Mouse (Mus musculus) liver, embryonic 16.5 days (tissue): ENCODE measurements around the gene Ovol3. TPM values are rescaled to one million over a fixed set of nuclear protein-coding genes. Genes with fewer than 3 reads are reported as not detected.

ENCODE experiments used
- ATAC-seq: fragments of 200-750 bp; cut with Nextera tagmentation; 2 replicates; pipeline ENCODE4 v1.8.0; 2017; ENCODE audit warnings: low read depth, mild to moderate bottlenecking, moderate number of reproducible peaks, moderate library complexity
- H3K27ac ChIP-seq: fragments of 300-500 bp; sonication (generic); 2 replicates; pipeline ENCODE4 v1.5.1; 2014; ENCODE audit warnings: mild to moderate bottlenecking, low read length
- H3K27me3 ChIP-seq: fragments of 300-500 bp; sonication (generic); 2 replicates; pipeline ENCODE4 v1.6.1; 2014; ENCODE audit warnings: low read depth, low read length, mixed read lengths; ENCODE audit not compliant: control insufficient read depth, insufficient read depth
- H3K36me3 ChIP-seq: fragments of 300-500 bp; sonication (generic); 2 replicates; pipeline ENCODE4 v1.6.1; 2014; ENCODE audit warnings: mild to moderate bottlenecking; ENCODE audit not compliant: control insufficient read depth, insufficient read depth
- H3K4me1 ChIP-seq: fragments of 300-500 bp; sonication (generic); 2 replicates; pipeline ENCODE4 v1.6.1; 2014; ENCODE audit warnings: low read depth, low read length, mixed read lengths; ENCODE audit not compliant: control insufficient read depth
- H3K4me2 ChIP-seq: fragments of 300-500 bp; sonication (generic); 2 replicates; pipeline ENCODE4 v1.6.1; 2014; ENCODE audit warnings: low read depth, low read length, mixed read lengths
- H3K4me3 ChIP-seq: fragments of 300-500 bp; sonication (generic); 2 replicates; pipeline ENCODE4 v1.5.1; 2014; ENCODE audit warnings: low read depth, mild to moderate bottlenecking, low read length
- H3K9ac ChIP-seq: fragments of 300-500 bp; sonication (generic); 2 replicates; pipeline ENCODE4 v1.6.1; 2014; ENCODE audit warnings: low read depth, low read length
- H3K9me3 ChIP-seq: fragments of 300-500 bp; sonication (generic); replicated peaks from 2 replicates; pipeline ENCODE4 v1.6.1; 2016; ENCODE audit warnings: low read length; ENCODE audit not compliant: control insufficient read depth
- WGBS: fragments of 180-500 bp; shearing (Covaris S2); extraction: QIAGEN DNeasy Blood & Tissue Kit; methylation state at CpG from one replicate; pipeline ENCODE4 v1.1.7; 2014; ENCODE audit not compliant: insufficient replicate concordance; 5-methylcytosine and 5-hydroxymethylcytosine counted together
- polyA plus RNA-seq: library from polyadenylated mRNA; unstranded; fragments of >200 nt; fragmentation: Nextera tagmentation; extraction: Ambion mirVana; gene quantifications from 2 replicates; pipeline ENCODE4 v1.2.1, GENCODE M21; 2015

Gene Ovol3
- polyA plus RNA-seq, 1 experiment from 2014 or later, result not detected

GRCm38 (mm10) chr7:30232631-30233148 is 2.8 kb downstream of the Ovol3 start:
- no peak; the same call in 1 of the 2 replicates for ATAC-seq
- Histone ChIP-seq H3K36me3 (no peaks in the 10 kb centered on the region), H3K27me3 (no peaks in the 10 kb centered on the region), H3K4me1 (peaks cover 16% of the 10 kb centered on the region), H3K9me3 (no peaks in the 10 kb centered on the region), H3K4me3 (peak overlapping the region; percentile 83), H3K9ac (peak overlapping the region; percentile 78), H3K27ac (peak overlapping the region; percentile 94), H3K4me2 (peak overlapping the region; percentile 84)
- 5% methylated on average over 24 of the region's 24 CpGs for WGBS

- Histone ChIP-seq H3K27me3 (no peaks in the 10 kb centered on the region), H3K36me3 (no peaks in the 10 kb centered on the region), H3K4me2 (peak within 1 kb of the TSS; percentile 84), H3K4me1 (peaks cover 16% of the 10 kb centered on the region), H3K9me3 (no peaks in the 10 kb centered on the region), H3K27ac (peak within 1 kb of the TSS; percentile 94), H3K9ac (peak within 1 kb of the TSS; percentile 78), H3K4me3 (peak within 1 kb of the TSS; percentile 83)
- whole genome bisulfite sequencing, result 0% methylated on average over 67 of the region's 67 CpGs
- ATAC-seq, result peak; percentile 97
These were observed 3.7 kb downstream of the Ovol3 start, which contains the start of the genes Polr2i and Tbcb for GRCm38 (mm10) chr7:30231669-30232454. Polr2i (plus strand) TSS chr7:30231948. Tbcb (minus strand) TSS chr7:30232272.

GRCm38 (mm10) chr7:30231328-30231668 is 4.2 kb downstream of the Ovol3 start:
- Histone ChIP-seq H3K27ac (0 out of 2 replicates have a peak overlapping the region, but pooled peaks have one; percentile 22), H3K4me2 (peak overlapping the region; percentile 84), H3K4me1 (peaks cover 16% of the 10 kb centered on the region)

DNA sequence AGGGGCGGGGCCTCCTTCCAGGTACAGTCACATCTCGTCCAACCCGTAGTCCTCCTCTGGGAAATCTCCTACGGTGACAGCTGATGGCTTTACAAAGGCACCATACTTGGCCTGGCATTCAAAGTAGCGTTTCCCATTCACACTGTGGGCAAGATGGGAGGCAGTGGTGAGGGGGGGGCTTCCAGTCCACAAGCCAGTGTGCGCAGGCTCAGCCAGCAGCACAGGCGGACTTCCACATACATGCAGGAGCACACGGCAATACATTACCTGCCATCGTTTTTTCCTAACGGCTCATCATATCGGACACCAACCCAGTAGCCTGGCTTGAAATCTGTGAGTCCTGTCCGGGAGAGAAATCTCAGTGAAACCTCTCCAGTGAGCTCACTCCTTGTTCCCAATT is 11.3 kb downstream of the Ovol3 start:
- WGBS, result 80% methylated on average over 12 of the region's 12 CpGs
- no peak overlapping the region for H3K27ac ChIP-seq
- H3K4me1 ChIP-seq, result peaks cover 14% of the 10 kb centered on the region
- no peaks in the 10 kb centered on the region for H3K27me3 ChIP-seq
- no peak for ATAC-seq
- H3K4me3 ChIP-seq, result no peak overlapping the region
- H3K9ac ChIP-seq, result no peak overlapping the region
- H3K4me2 ChIP-seq, result no peak overlapping the region
- no peaks in the 10 kb centered on the region for H3K9me3 ChIP-seq
- peaks cover 8% of the 10 kb centered on the region for H3K36me3 ChIP-seq

More at GRCm38 (mm10) chr7:30231328-30231668, 4.2 kb downstream of the Ovol3 start:
- H3K4me3 ChIP-seq, result peak overlapping the region; percentile 83
- H3K27me3 ChIP-seq, result no peaks in the 10 kb centered on the region
- no peaks in the 10 kb centered on the region for H3K9me3 ChIP-seq
- ATAC-seq, result no peak; the same call in 1 of the 2 replicates
- under 1% methylated on average over 16 of the region's 16 CpGs for WGBS
- H3K36me3 ChIP-seq, result peaks cover 1% of the 10 kb centered on the region; the same call in 1 of the 2 replicates
- peak overlapping the region; percentile 75 for H3K9ac ChIP-seq

DNA sequence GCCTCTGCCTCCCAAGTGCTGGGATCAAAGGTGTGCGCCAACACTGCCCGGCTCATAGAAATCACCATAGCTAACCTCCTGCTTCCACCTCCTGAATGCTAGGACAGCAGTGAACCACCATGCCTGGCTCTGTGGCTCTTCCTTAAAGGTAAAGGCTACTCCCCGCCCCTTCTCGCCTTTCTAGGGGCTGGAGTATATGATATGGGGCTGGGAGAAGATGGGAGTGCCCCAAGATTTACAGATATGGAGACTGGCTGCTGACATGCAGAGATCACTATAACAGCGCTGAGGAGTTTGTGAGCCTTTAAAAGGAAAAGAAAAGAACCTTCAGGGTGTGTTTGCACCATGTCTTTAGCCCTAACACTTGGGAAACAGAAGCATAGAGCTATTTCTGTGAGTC is 13.3 kb downstream of the Ovol3 start:
- Histone ChIP-seq H3K27me3 (no peaks in the 10 kb centered on the region), H3K9me3 (no peaks in the 10 kb centered on the region), H3K36me3 (peaks cover 8% of the 10 kb centered on the region), H3K9ac (no peak overlapping the region), H3K4me2 (no peak overlapping the region), H3K4me1 (peaks cover 17% of the 10 kb centered on the region), H3K27ac (no peak overlapping the region), H3K4me3 (no peak overlapping the region)
- WGBS, result 63% methylated on average over 5 of the region's 5 CpGs
- peak; percentile 44; the same call in 1 of the 2 replicates for ATAC-seq

- no peak overlapping the region for H3K4me2 ChIP-seq
- no peak overlapping the region for H3K9ac ChIP-seq
- H3K4me3 ChIP-seq, result no peak overlapping the region
- 65% methylated on average over 3 of the region's 3 CpGs for WGBS
- H3K9me3 ChIP-seq, result no peaks in the 10 kb centered on the region
- peaks cover 17% of the 10 kb centered on the region for H3K4me1 ChIP-seq
- no peak overlapping the region for H3K27ac ChIP-seq
- peaks cover 8% of the 10 kb centered on the region for H3K36me3 ChIP-seq
- no peaks in the 10 kb centered on the region for H3K27me3 ChIP-seq
- ATAC-seq, result no peak
These were observed 14.1 kb downstream of the Ovol3 start for GRCm38 (mm10) chr7:30221433-30221832.

- Histone ChIP-seq H3K27ac (no peak overlapping the region), H3K4me2 (peak overlapping the region; percentile 85), H3K9me3 (no peaks in the 10 kb centered on the region), H3K27me3 (no peaks in the 10 kb centered on the region), H3K36me3 (peaks cover 4% of the 10 kb centered on the region), H3K4me1 (peaks cover 17% of the 10 kb centered on the region), H3K9ac (peak overlapping the region; percentile 58; the same call in 1 of the 2 replicates), H3K4me3 (peak overlapping the region; percentile 55)
- no peak; the same call in 1 of the 2 replicates for ATAC-seq
- WGBS, result 13% methylated on average over 11 of the region's 11 CpGs
These were observed 15.5 kb downstream of the Ovol3 start for GRCm38 (mm10) chr7:30220008-30220356.

DNA sequence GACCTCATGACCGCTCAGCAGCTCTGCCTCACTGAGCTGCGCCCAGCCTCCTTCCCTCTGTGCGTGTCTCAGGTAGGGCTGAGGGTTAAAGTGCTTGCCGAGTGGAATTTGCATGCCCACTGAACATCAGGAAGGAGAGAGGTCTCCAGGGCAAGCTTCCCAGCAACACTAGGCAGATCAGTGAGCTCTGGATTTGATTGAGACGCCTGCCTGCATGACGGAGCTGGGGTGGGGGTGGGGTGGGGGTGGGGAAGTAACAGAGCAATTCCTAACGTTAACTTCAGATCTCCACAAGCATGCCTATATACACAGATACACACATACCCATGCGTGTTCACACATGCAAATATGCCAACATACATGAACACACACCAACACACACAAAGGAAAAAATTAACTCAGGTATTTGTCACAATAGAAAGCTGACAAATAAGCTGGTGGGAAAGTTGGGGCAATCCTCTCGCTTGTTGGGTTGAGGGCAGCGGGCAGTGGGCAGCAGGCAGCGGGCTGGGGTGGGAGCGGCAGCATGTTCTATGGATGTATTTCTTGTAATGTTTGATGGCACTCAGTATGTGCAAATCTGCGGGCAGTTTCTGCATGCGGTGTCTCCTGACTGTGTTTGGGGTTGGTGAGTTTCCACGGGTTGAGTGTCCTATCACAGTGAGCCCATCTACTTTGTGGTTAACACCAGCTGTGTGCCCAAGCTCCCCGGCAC is 16.1 kb downstream of the Ovol3 start:
- no peak overlapping the region for H3K27ac ChIP-seq
- WGBS, result 3% methylated on average over 16 of the region's 16 CpGs
- peak; percentile 43 for ATAC-seq

More for the DNA sequence above, 16.1 kb downstream of the Ovol3 start:
- H3K4me1 ChIP-seq, result peaks cover 17% of the 10 kb centered on the region
- H3K9ac ChIP-seq, result peak overlapping the region; percentile 58
- H3K4me2 ChIP-seq, result peak overlapping the region; percentile 85
- H3K4me3 ChIP-seq, result peak overlapping the region; percentile 55
- H3K9me3 ChIP-seq, result no peaks in the 10 kb centered on the region
- no peaks in the 10 kb centered on the region for H3K27me3 ChIP-seq
- peaks cover 4% of the 10 kb centered on the region for H3K36me3 ChIP-seq
